Mouse (Mus musculus): ENCODE results near the gene Etfdh. TPM values are rescaled to one million over a fixed set of nuclear protein-coding genes. Genes with fewer than 3 reads are reported as not detected.
A peak's percentile ranks its signal among the peaks of the same experiment; 100 is the strongest.

Gene Etfdh
- 10 to 100 TPM; 31.7 to 39.6 TPM for polyA plus RNA-seq (2017; shearing (Covaris generic))

DNA sequence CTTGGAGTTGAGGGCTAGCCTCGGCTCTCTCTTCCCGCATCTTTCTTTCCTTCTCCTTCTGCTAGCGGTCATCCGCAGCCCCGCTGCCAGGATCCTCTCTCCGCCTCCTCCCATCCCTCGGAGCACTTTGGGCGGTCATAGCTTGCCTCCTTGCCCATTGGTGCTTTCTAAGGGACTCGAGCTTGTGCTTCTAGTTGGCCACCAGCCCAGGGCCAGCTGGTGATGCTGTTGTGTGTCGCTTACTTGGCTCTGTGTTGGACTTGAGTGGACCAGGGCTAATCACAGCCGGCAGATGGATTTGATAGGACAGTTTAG lies at the start of gene Etfdh:
Etfdh (minus strand) TSS at position 85 of the 315 bp plus-strand sequence.
- no peak for ATAC-seq

DNA sequence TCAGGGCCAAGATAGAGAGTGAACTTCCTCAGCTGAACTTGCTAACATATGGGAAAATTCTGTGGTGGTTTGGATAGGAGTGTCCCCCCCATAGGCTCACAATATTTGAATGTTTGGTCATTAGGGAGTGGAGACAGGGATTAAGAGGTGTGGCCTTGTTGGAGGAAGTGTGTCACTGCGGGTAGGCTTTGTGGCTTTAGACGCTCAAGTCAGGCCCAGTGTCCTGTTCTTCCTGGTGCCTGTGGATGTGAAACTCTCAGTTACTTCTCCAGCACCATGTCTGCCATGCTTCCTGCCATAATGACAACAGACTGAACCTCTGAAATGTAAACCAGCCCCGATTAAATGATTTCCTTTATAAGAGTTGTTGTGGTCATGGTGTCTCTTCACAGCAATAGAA lies 47.1 kb upstream of the Etfdh start:
- ATAC-seq = no peak

DNA sequence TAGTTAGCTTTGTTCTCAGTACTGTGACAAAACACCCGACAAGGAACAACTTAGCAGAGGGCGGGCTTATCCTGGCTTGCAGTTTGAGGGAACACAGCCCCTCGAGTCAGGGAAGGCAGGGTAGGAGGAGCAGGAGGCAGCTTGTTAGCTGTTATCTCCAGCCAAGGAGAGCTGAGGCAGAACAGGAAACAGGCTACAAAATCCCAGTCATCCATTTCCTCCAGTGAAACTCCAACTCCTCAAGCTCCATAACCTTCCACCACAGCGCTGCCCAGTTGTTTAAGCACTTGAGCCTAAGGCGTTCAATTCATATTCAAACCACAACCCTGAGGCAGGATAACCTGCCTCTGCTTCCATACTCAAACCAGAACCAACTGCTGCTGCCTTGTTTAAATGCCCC lies 45.3 kb upstream of the Etfdh start:
- no peak for ATAC-seq

- no peak for ATAC-seq
Measured at GRCm38 (mm10) chr3:79673082-79673481, 43.8 kb upstream of the Etfdh start.

- ATAC-seq = no peak
Measured at GRCm38 (mm10) chr3:79672188-79672587, 42.9 kb upstream of the Etfdh start.

DNA sequence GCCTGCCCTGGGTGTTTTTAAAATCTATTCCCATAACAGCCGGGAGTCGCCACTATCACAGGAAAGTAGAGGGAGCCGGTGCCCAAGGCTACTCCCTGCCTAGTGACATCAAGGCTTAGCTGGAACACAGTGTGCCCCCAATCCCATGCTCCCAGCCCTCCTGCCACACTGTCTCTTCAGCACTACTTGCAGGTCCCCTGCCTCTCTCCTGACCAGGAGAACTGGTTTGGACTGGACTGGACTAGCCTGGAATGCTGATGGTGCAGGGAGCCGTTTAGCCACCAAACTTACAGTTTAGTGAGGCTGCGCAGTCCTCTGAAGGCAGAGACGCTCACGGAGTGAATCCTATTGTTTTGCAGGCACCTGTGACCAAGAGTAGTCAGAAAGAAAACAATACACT lies 41.3 kb upstream of the Etfdh start:
- ATAC-seq = no peak

DNA sequence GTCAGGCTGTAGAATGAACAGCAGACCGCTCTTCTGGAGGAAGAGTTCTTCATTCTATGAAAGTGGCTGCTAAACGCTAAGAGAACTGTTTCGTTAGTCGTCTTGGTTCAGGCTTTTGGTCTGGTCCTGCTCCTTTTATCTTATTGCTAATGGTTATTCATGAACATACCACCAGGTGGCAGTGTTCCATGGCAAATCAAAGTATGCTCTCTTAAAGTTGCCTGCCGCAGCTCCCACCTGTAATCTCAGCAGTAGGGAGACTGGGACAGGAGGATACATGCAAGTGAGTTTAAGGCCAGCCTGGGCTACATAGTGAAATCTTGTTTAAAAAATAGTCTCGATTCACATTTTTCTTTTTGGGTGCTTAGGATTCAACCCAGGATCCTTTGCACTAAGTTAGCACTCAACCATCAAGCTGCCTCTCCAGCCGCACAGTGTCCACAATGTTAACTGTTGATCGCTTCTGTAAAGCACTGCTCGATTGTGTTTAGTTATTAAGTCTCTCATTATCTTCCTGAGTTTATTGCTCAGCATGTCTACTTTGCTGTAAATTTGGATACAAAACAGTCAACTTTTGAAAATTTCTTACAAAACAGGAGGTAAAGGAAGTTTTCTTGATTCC lies 35.6 kb upstream of the Etfdh start:
- peak; percentile 73 for ATAC-seq

DNA sequence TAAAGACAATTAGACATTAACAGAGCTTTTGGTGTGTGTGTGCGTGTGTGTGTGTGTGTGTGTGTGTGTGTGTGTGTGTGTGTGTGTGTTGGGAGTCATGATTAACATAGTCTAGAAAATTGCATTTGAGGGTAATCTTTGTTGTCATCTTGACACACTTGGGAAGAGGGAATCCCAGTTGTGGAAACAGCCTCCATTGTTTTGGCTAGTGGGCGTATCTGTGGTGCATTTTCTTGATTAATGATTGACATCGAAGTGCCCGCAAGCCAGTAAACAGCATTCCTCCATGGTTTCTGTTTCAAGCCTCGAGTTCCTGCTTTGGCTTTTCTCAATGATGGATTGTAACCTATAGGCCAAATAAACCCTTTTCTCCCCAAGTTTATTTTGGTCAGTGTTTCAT lies 27.4 kb upstream of the Etfdh start:
- ATAC-seq = no peak

DNA sequence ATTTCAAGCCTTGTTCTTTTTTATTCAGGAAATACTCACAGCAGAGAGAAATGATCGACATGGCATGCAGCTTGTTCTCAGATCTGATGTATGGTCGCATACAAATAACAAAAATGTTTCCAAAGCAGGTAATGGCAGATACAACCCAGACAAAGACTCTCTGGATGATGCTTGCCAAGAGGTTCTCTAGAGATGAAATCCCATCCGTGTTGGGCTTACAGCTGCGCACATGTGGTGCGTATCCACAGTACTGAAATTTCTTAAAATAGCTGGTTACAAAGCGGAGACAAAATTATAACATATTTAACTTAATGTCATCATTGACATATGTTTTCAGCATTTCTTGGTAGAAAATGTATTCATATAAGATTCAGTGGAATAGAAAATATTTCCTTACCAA lies 22.8 kb upstream of the Etfdh start:
- ATAC-seq = no peak

DNA sequence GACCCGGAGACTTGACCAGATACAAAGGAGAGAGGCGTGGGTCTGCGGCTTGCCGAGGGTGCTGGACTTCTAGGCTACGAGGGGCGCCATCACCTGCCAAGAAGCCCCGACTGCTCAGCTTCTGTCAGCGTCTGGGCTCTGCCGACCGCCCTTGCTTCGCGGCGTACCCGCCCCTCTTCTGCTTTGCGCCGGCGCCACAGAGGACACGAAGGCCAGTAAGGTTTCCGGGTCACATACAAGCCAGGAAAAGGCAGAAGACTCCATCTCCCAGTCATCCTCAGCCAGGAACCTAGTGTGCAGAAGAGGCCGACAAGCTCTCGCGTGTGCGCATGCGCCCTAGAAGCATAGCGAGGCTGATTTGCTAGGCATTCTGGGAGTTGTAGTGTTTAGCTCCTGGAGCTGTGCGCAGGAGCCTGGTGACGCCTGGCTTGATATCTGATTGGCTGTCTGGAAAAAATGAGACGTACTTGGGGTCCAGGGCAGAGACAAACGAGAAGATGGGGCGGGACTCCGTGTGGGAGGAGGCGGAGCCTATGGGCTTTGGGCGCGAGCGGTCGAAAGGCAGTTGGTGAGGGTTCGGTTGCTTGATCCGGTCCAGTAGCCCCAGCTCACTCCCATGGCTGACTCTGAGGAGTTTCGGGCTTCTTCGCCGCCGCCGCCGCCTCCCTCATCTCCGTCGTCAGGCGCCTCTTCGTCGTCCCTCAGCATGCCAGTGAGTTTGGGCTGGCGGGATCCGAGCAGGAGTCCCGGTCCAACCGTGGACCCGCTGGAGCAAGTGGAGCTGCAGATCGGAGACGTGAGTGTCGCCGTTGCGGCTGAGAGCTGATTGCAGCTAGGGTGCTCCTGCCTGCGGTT lies 512 bp downstream of the Etfdh start, which contains the start of gene 4930579G24Rik:
4930579G24Rik (plus strand) TSS at position 519 of the 855 bp plus-strand sequence.
- ATAC-seq = peak; percentile 93

GRCm38 (mm10) chr3:79628182-79628560 lies 1.1 kb downstream of the Etfdh start:
- no peak for ATAC-seq

GRCm38 (mm10) chr3:79627484-79628181 lies 1.7 kb downstream of the Etfdh start:
- no peak for ATAC-seq

GRCm38 (mm10) chr3:79609886-79610285 lies 19.4 kb downstream of the Etfdh start:
- ATAC-seq = no peak

DNA sequence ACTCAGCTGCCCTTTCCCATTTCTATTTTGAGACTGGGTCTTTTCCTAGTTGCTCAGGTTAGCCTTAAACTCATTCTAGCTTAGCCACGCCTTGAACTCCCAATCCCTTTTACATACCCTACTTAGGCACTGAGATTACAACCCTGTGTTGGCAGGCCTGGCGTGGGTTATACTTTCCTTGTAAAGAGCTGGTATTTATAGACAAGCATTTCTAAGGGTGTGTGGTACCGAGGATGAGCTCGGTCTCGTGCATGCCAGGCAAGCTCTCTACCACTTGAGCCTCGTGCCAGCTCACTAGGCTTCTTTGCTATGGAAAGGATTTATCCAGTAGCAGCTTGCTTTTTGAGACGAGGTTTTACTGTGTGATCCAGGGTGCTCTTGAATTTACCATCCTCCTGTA lies 33.8 kb downstream of the Etfdh start:
- ATAC-seq = no peak

- no peak for ATAC-seq
Measured at GRCm38 (mm10) chr3:79591793-79592471, 37.4 kb downstream of the Etfdh start.

DNA sequence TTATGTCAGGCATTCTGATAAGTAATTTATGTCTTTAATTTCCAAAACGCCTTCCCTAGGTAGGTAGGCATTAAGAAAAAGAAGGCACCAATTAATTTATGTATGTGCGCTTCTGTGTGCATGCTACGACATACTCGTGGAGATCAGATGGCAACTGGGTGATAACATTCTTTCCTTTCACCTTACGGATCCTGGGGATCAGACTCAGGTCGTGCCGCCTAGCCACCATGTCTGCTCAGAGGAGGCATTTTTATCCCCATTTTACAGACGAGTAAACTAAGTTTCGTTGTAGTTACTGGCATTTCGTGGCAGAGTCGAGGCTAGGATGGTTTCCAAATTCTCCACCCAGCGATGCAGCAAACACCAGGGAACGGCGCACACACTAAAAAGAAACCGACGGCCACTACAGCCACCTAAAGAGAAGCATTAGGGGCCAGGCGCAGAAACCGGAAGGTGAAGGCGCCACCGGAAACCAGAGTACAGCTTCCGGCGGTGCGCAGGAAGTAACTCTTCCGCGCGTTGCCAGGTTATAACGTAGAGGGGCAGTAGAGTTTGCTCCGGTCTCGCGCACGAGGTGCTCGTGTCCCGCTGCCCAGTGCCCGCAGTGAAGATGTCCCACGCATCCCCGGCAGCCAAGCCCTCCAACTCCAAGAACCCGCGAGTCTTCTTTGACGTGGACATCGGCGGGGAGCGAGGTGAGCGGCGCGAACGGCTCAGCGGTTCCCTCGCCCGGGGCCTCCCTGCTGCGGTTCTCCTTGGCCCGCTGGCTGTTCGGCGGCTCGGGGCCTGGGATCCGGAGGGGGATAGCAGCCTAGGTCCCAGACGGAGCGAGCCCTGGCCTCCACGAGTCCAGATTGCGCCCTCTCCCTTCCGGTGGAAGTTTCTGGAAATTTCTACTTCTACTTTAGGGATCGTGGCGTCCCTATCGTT lies 38.2 kb downstream of the Etfdh start, which contains the start of gene Ppid:
Ppid (plus strand) TSS at position 480 of the 930 bp plus-strand sequence.
- peak; percentile 90 for ATAC-seq

DNA sequence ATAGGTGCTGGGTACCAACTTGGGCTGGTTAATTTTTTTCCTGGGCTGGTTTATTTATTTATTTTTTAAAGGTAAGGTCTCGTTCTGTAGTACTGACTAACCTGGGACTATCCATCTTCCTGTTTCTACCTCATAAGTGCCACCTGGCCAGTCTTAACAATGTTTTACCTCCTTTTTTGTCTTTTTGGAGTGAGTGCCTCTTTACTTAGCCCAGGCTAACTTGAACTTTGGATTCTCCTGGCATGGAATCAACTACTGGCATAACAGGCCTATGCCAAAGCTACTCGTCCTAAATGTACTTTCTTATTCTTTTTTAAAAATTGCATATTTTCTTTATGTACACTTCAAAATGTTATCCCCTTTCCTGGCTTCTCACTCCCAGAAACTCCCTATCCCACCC lies 39.6 kb downstream of the Etfdh start:
- ATAC-seq = no peak

DNA sequence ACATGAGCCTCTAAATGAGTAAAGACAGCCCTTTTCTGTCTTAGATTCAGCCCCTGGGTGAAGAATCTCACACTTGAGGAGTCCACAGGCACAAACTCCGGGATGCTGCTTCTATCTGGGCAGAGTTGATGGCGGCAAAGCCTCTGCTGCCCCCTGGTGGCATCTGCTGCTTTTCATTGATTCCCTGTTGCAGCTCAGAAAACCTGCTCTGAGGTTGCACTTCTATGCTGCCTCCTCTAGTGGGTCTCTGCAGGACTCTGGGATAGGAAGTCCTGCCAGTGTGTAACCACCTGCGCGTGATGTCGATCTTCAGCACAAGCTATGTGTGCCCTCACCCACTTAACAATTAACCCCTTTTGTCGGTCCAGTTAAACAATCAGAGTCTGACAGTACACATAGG lies 42.5 kb downstream of the Etfdh start:
- ATAC-seq = peak; percentile 79

- no peak for ATAC-seq
Measured at GRCm38 (mm10) chr3:79579891-79580575, 49.3 kb downstream of the Etfdh start.

DNA sequence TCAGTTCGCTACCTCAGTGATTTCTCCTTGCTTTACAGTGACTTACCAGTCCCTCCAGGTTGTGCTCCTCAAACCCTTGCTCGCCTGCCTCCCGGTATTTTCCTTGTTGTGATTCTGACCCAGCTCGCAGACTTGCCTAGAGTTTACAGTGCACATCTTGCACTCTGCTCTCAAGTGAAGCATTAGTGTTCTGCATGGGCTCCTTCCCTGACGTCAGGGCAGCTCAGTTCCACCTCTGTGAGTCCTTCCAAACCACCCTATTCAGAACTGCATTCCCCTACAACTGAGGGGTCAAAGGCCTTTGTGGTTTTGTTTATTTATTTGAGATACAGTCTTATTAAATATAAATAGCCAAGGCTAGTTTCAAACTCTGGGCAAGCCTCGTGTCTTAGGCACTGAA lies 51.1 kb downstream of the Etfdh start:
- no peak for ATAC-seq

- ATAC-seq = no peak
Measured at GRCm38 (mm10) chr3:79577606-79578005, 51.7 kb downstream of the Etfdh start.
